Mouse (Mus musculus) neural tube, embryonic 14.5 days (tissue): ENCODE measurements at regions not wholly inside any gene's neighbourhood (a gene's known extent, or its start where the extent isn't known, plus 50 kb on each side); places are given as distances from the start of the nearest gene placed in this dataset.
A peak's percentile ranks its signal among the peaks of the same experiment; 100 is the strongest.

Experiments used
- ATAC-seq: fragments of 200-750 bp; cut with Nextera tagmentation; 2 replicates; pipeline ENCODE4 v1.8.0; 2017; ENCODE audit warnings: low read depth, mild to moderate bottlenecking, moderate TSS enrichment, moderate library complexity
- H3K27ac ChIP-seq: fragments of 300-500 bp; sonication (generic); 2 replicates; pipeline ENCODE4 v1.5.1; 2014; ENCODE audit warnings: low read depth, mild to moderate bottlenecking, control low read depth, low read length, moderate library complexity, mixed read lengths
- H3K27me3 ChIP-seq: fragments of 300-500 bp; sonication (generic); 2 replicates; pipeline ENCODE4 v1.6.1; 2014; ENCODE audit warnings: low read length; ENCODE audit not compliant: control insufficient read depth, insufficient read depth
- H3K36me3 ChIP-seq: fragments of 300-500 bp; sonication (generic); 2 replicates; pipeline ENCODE4 v1.6.1; 2014; ENCODE audit warnings: low read length, mixed read lengths; ENCODE audit not compliant: control insufficient read depth, insufficient read depth
- H3K4me1 ChIP-seq: fragments of 300-500 bp; sonication (generic); 2 replicates; pipeline ENCODE4 v1.6.1; 2014; ENCODE audit warnings: low read length; ENCODE audit not compliant: control insufficient read depth, insufficient read depth
- H3K4me2 ChIP-seq: fragments of 300-500 bp; sonication (generic); 2 replicates; pipeline ENCODE4 v1.6.1; 2014; ENCODE audit warnings: mild to moderate bottlenecking, low read depth, low read length, control low read depth
- H3K4me3 ChIP-seq: fragments of 300-500 bp; sonication (generic); 2 replicates; pipeline ENCODE4 v1.5.1; 2014; ENCODE audit warnings: low read depth, low read length, control low read depth, mixed read lengths
- H3K9ac ChIP-seq: fragments of 300-500 bp; sonication (generic); replicated peaks from 2 replicates; pipeline ENCODE4 v1.6.1; 2014; ENCODE audit warnings: low read depth, mild to moderate bottlenecking, control low read depth, low read length, mixed read lengths
- H3K9me3 ChIP-seq: fragments of 300-500 bp; sonication (generic); 2 replicates; pipeline ENCODE4 v1.6.1; 2016; ENCODE audit warnings: low read length; ENCODE audit not compliant: control insufficient read depth
- WGBS: fragments of 180-500 bp; shearing (Covaris S2); extraction: QIAGEN DNeasy Blood & Tissue Kit; methylation state at CpG from one replicate; pipeline ENCODE4 v1.1.7; 2014; 5-methylcytosine and 5-hydroxymethylcytosine counted together

- Histone ChIP-seq H3K27me3 (no peaks in the 10 kb centered on the region), H3K27ac (no peak overlapping the region), H3K4me2 (no peak overlapping the region), H3K9ac (no peak overlapping the region), H3K4me3 (no peak overlapping the region), H3K36me3 (no peaks in the 10 kb centered on the region), H3K4me1 (no peaks in the 10 kb centered on the region), H3K9me3 (no peaks in the 10 kb centered on the region)
- WGBS = 23% methylated on average over 5 of the region's 5 CpGs
- ATAC-seq = no peak
Observed at GRCm38 (mm10) chr3:115604734-115605279, 110.1 kb downstream of the S1pr1 start.

GRCm38 (mm10) chr3:115604267-115604666, 110.6 kb downstream of the S1pr1 start:
- no peak overlapping the region for H3K4me3 ChIP-seq
- no peaks in the 10 kb centered on the region for H3K36me3 ChIP-seq
- 15% methylated on average over 7 of the region's 7 CpGs for WGBS
- H3K4me2 ChIP-seq = no peak overlapping the region
- no peaks in the 10 kb centered on the region for H3K4me1 ChIP-seq
- no peak overlapping the region for H3K27ac ChIP-seq
- H3K27me3 ChIP-seq = no peaks in the 10 kb centered on the region
- no peak for ATAC-seq
- H3K9me3 ChIP-seq = no peaks in the 10 kb centered on the region
- no peak overlapping the region for H3K9ac ChIP-seq

- no peaks in the 10 kb centered on the region for H3K27me3 ChIP-seq
- H3K4me1 ChIP-seq = no peaks in the 10 kb centered on the region
- 68% methylated on average over 3 of the region's 3 CpGs for WGBS
- no peak overlapping the region for H3K4me3 ChIP-seq
- H3K36me3 ChIP-seq = no peaks in the 10 kb centered on the region
- H3K27ac ChIP-seq = no peak overlapping the region
- no peak for ATAC-seq
- H3K9ac ChIP-seq = no peak overlapping the region
- no peaks in the 10 kb centered on the region for H3K9me3 ChIP-seq
- no peak overlapping the region for H3K4me2 ChIP-seq
Observed at GRCm38 (mm10) chr3:115603803-115604202, 111.1 kb downstream of the S1pr1 start.

GRCm38 (mm10) chr3:115599281-115599680, 115.6 kb downstream of the S1pr1 start:
- no peak overlapping the region for H3K4me3 ChIP-seq
- ATAC-seq = no peak

GRCm38 (mm10) chr3:115596523-115596922, 118.3 kb downstream of the S1pr1 start:
- 41% methylated on average over 6 of the region's 6 CpGs for WGBS
- Histone ChIP-seq H3K9ac (no peak overlapping the region), H3K4me2 (no peak overlapping the region), H3K27ac (no peak overlapping the region), H3K4me3 (no peak overlapping the region), H3K9me3 (no peaks in the 10 kb centered on the region), H3K36me3 (no peaks in the 10 kb centered on the region), H3K4me1 (no peaks in the 10 kb centered on the region), H3K27me3 (no peaks in the 10 kb centered on the region)
- ATAC-seq = 0 out of 2 replicates have a peak, but pooled peaks have one; percentile 9

More at GRCm38 (mm10) chr3:115599281-115599680, 115.6 kb downstream of the S1pr1 start:
- Histone ChIP-seq H3K4me1 (no peaks in the 10 kb centered on the region), H3K9me3 (no peaks in the 10 kb centered on the region), H3K27ac (no peak overlapping the region), H3K4me2 (no peak overlapping the region), H3K36me3 (no peaks in the 10 kb centered on the region), H3K9ac (no peak overlapping the region), H3K27me3 (no peaks in the 10 kb centered on the region)
- 95% methylated on average over 2 of the region's 2 CpGs for WGBS

GRCm38 (mm10) chr3:115590716-115591115, 124.2 kb downstream of the S1pr1 start:
- Histone ChIP-seq H3K9me3 (no peaks in the 10 kb centered on the region), H3K36me3 (no peaks in the 10 kb centered on the region), H3K27ac (no peak overlapping the region), H3K4me2 (no peak overlapping the region), H3K9ac (no peak overlapping the region), H3K27me3 (no peaks in the 10 kb centered on the region), H3K4me3 (no peak overlapping the region), H3K4me1 (no peaks in the 10 kb centered on the region)
- no peak for ATAC-seq
- WGBS = 70% methylated on average over 5 of the region's 5 CpGs

GRCm38 (mm10) chr3:115588585-115588984, 126.3 kb downstream of the S1pr1 start:
- 54% methylated on average over 2 of the region's 2 CpGs for WGBS
- H3K36me3 ChIP-seq = no peaks in the 10 kb centered on the region
- no peak overlapping the region for H3K27ac ChIP-seq
- H3K27me3 ChIP-seq = no peaks in the 10 kb centered on the region
- H3K4me2 ChIP-seq = no peak overlapping the region
- ATAC-seq = no peak
- no peak overlapping the region for H3K4me3 ChIP-seq
- H3K4me1 ChIP-seq = no peaks in the 10 kb centered on the region
- H3K9ac ChIP-seq = no peak overlapping the region
- H3K9me3 ChIP-seq = no peaks in the 10 kb centered on the region

GRCm38 (mm10) chr3:115580131-115580932, 134.5 kb downstream of the S1pr1 start:
- ATAC-seq = peak; percentile 73
- Histone ChIP-seq H3K4me3 (no peak overlapping the region), H3K4me2 (no peak overlapping the region), H3K27me3 (no peaks in the 10 kb centered on the region), H3K36me3 (no peaks in the 10 kb centered on the region), H3K9ac (no peak overlapping the region), H3K27ac (no peak overlapping the region), H3K9me3 (no peaks in the 10 kb centered on the region), H3K4me1 (no peaks in the 10 kb centered on the region)
- 36% methylated on average over 4 of the region's 4 CpGs for WGBS

- no peak overlapping the region for H3K9ac ChIP-seq
- H3K4me2 ChIP-seq = no peak overlapping the region
- H3K27me3 ChIP-seq = no peaks in the 10 kb centered on the region
- H3K9me3 ChIP-seq = no peaks in the 10 kb centered on the region
- no peaks in the 10 kb centered on the region for H3K4me1 ChIP-seq
- no peak for ATAC-seq
- 92% methylated on average over 2 of the region's 2 CpGs for WGBS
- no peak overlapping the region for H3K27ac ChIP-seq
- H3K4me3 ChIP-seq = no peak overlapping the region
- H3K36me3 ChIP-seq = no peaks in the 10 kb centered on the region
Observed at GRCm38 (mm10) chr3:115575371-115575770, 139.5 kb downstream of the S1pr1 start.
